Mouse (Mus musculus) thymus, adult 2 months (tissue): Measurements from ENCODE around the gene Rasip1.

Source experiments
- CTCF ChIP-seq: fragments of 200-500 bp; IDR thresholded peaks from 2 replicates; pipeline ENCODE4 v1.5.1; 2012; ENCODE audit warnings: mild to moderate bottlenecking, control low read depth, low read length, moderate library complexity, borderline replicate concordance; ENCODE audit not compliant: control insufficient read depth, poor library complexity, insufficient read depth; ENCODE audit errors: extremely low read depth
- POLR2A ChIP-seq: fragments of 200-500 bp; IDR thresholded peaks from 2 replicates; pipeline ENCODE4 v1.6.1; 2012; ENCODE audit warnings: mild to moderate bottlenecking, low read length, control low read depth, moderate library complexity; ENCODE audit not compliant: control insufficient read depth, poor library complexity, insufficient read depth; ENCODE audit errors: extremely low read depth

GRCm38 (mm10) chr7:45597013-45597412 lies 30.3 kb upstream of the Rasip1 start:
- TF ChIP-seq POLR2A (no peak), CTCF (no peak)
